Mouse (Mus musculus) central nervous system, embryonic 14 days (tissue): ENCODE measurements around the gene Rptor. TPM values are rescaled to one million over a fixed set of nuclear protein-coding genes. Genes with fewer than 3 reads are reported as not detected.

ENCODE experiments used
- polyA plus RNA-seq: library from polyadenylated mRNA; depleted of rRNA; stranded (reverse); fragments of >200 nt; gene quantifications from 2 replicates; pipeline ENCODE4 v1.2.3, GENCODE M21; 2012; rRNA removed

Rptor gene
- 23.0 and 23.7 TPM in 2 replicates for polyA plus RNA-seq

GRCm38 (mm10) chr11:119602763-119603526, at the start of gene Rptor:
Gene Rptor (plus strand): TSS chr11:119602905.

GRCm38 (mm10) chr11:119913291-119913934, 310.7 kb downstream of the Rptor start, which contains the start of gene Chmp6:
Gene Chmp6 (plus strand): TSS chr11:119913441.

GRCm38 (mm10) chr11:119942727-119943427, 340.2 kb downstream of the Rptor start, which contains the start of gene Baiap2:
Gene Baiap2 (plus strand): TSS chr11:119942763.

Other genes starting within 250 kb of the Rptor start
- gene Sgsh, start 247.4 kb upstream of the Rptor start, polyA plus RNA-seq, result 3.6 and 4.8 TPM in 2 replicates
- gene Slc26a11, start 247.3 kb upstream of the Rptor start, polyA plus RNA-seq, result 7.9 and 10.6 TPM in 2 replicates
- gene Rnf213, start 209.8 kb upstream of the Rptor start, polyA plus RNA-seq, result 5.4 and 8.0 TPM in 2 replicates
- gene Endov, start 111.6 kb upstream of the Rptor start, polyA plus RNA-seq, result 32.6 and 33.3 TPM in 2 replicates
- gene Nptx1, start 55.2 kb upstream of the Rptor start, polyA plus RNA-seq, result 11.0 and 11.2 TPM in 2 replicates